ENCODE assay signal across 15 mouse cellular contexts in genomic region chr4:64078029-64078619, GRCm38 (mm10). TPM values are rescaled to one million over a fixed set of nuclear protein-coding genes. Genes with fewer than 3 reads are reported as not detected.
DNase-seq lines count a peak whose midpoint lies in the region; ATAC-seq and TF ChIP-seq lines count a peak whose summit lies in the region.
"Had no signal": no experiment of that assay in that cellular context is flagged by ENCODE, and none has a peak within 500 bp of the region (broad histone marks: within the 10 kb centered on the region; RNA-seq: fewer than 3 reads in every experiment).

No protein-coding gene starts in this region.

- WGBS in kidney, postnatal 0 days, result 71% methylated on average over 2 of the region's 2 CpGs
- 92% methylated on average over 2 of the region's 2 CpGs for WGBS in hindbrain, embryonic 10.5 days
- 96% methylated on average over 2 of the region's 2 CpGs for WGBS in midbrain, embryonic 14.5 days

- no peaks in the 10 kb centered on the region for H3K27me3 ChIP-seq in kidney, postnatal 0 days (ENCODE audit: insufficient read depth, low read length)
- no peaks in the 10 kb centered on the region for H3K27me3 ChIP-seq in hindbrain, embryonic 10.5 days (ENCODE audit: insufficient read depth, poor library complexity, severe bottlenecking)
- no peaks in the 10 kb centered on the region for H3K27me3 ChIP-seq in midbrain, embryonic 14.5 days (ENCODE audit: control insufficient read depth, insufficient read depth, low read length)
- H3K27me3 ChIP-seq: forebrain, embryonic 13.5 days; hindbrain, embryonic 12.5 days; midbrain, embryonic 12.5 days; neural tube, embryonic 15.5 days had no signal

- peak; percentile 77 for DNase-seq in kidney, postnatal 0 days (ENCODE audit: low spot score)
- DNase-seq in kidney, postnatal 25 days, result no peak
- peak; percentile 6 for DNase-seq in adrenal gland, postnatal 10 days
- peak; percentile 65 for DNase-seq in heart, adult 8-10 months (ENCODE audit: low spot score)
- peak; percentile 64 for DNase-seq in lung, postnatal 25 days (ENCODE audit: low spot score)
- no peak for DNase-seq in hindbrain, embryonic 10.5 days (ENCODE audit: low spot score)
- DNase-seq in midbrain, embryonic 14.5 days, result no peak
- DNase-seq: cerebellum, postnatal 10 days; right cerebral cortex, postnatal 25 days had no signal

- ATAC-seq in kidney, postnatal 0 days (replicated peaks; ENCODE audit: low FRiP score, low read depth), result no peak
- no peak for ATAC-seq in inflammation-experienced regulatory T-cells, adult 6 months
- ATAC-seq in midbrain, embryonic 14.5 days (ENCODE audit: low FRiP score, low TSS enrichment), result no peak
- ATAC-seq: forebrain, embryonic 13.5 days had no signal

- no peaks in the 10 kb centered on the region for H3K9me3 ChIP-seq in kidney, postnatal 0 days (replicated peaks; ENCODE audit: low read length)
- H3K9me3 ChIP-seq in hindbrain, embryonic 10.5 days, result no peaks in the 10 kb centered on the region
- H3K9me3 ChIP-seq in midbrain, embryonic 14.5 days (ENCODE audit: control insufficient read depth, low read length), result no peaks in the 10 kb centered on the region
- H3K9me3 ChIP-seq: forebrain, embryonic 13.5 days; hindbrain, embryonic 12.5 days; midbrain, embryonic 12.5 days; neural tube, embryonic 15.5 days had no signal

- TF ChIP-seq CTCF in kidney, postnatal 0 days (IDR thresholded peaks at IDR 0.05; ENCODE audit: low read depth), result no peak

- no peaks in the 10 kb centered on the region for H3K4me1 ChIP-seq in kidney, postnatal 0 days (replicated peaks; ENCODE audit: insufficient read depth, low read length)
- H3K4me1 ChIP-seq in hindbrain, embryonic 10.5 days (replicated peaks), result no peaks in the 10 kb centered on the region
- H3K4me1 ChIP-seq in midbrain, embryonic 14.5 days (ENCODE audit: control insufficient read depth, insufficient read depth, low read length), result no peaks in the 10 kb centered on the region
- H3K4me1 ChIP-seq: forebrain, embryonic 13.5 days; hindbrain, embryonic 12.5 days; midbrain, embryonic 12.5 days; neural tube, embryonic 15.5 days had no signal

- H3K36me3 ChIP-seq in kidney, postnatal 0 days (ENCODE audit: insufficient read depth, low read length), result no peaks in the 10 kb centered on the region
- H3K36me3 ChIP-seq in hindbrain, embryonic 10.5 days, result no peaks in the 10 kb centered on the region
- no peaks in the 10 kb centered on the region for H3K36me3 ChIP-seq in midbrain, embryonic 14.5 days (ENCODE audit: control insufficient read depth, insufficient read depth, low read length)
- H3K36me3 ChIP-seq: hindbrain, embryonic 12.5 days; midbrain, embryonic 12.5 days; neural tube, embryonic 15.5 days had no signal

- H3K27ac ChIP-seq in kidney, postnatal 0 days, result no peak overlapping the region
- H3K27ac ChIP-seq in hindbrain, embryonic 10.5 days, result no peak overlapping the region
- no peak overlapping the region for H3K27ac ChIP-seq in midbrain, embryonic 14.5 days (replicated peaks; ENCODE audit: low read depth, low read length)
- H3K27ac ChIP-seq: forebrain, embryonic 13.5 days; hindbrain, embryonic 12.5 days; midbrain, embryonic 12.5 days; neural tube, embryonic 15.5 days had no signal

- no peak overlapping the region for H3K9ac ChIP-seq in kidney, postnatal 0 days (ENCODE audit: low read depth, low read length)
- H3K9ac ChIP-seq in midbrain, embryonic 14.5 days (replicated peaks; ENCODE audit: low read length), result no peak overlapping the region
- H3K9ac ChIP-seq: forebrain, embryonic 13.5 days; hindbrain, embryonic 12.5 days; midbrain, embryonic 12.5 days; neural tube, embryonic 15.5 days had no signal

- no peak overlapping the region for H3K4me2 ChIP-seq in kidney, postnatal 0 days (ENCODE audit: low read length)
- H3K4me2 ChIP-seq in midbrain, embryonic 14.5 days (ENCODE audit: low read length), result no peak overlapping the region
- H3K4me2 ChIP-seq: forebrain, embryonic 13.5 days; hindbrain, embryonic 12.5 days; liver, embryonic 11.5 days; midbrain, embryonic 12.5 days; neural tube, embryonic 15.5 days had no signal

- no peak overlapping the region for H3K4me3 ChIP-seq in kidney, postnatal 0 days (replicated peaks; ENCODE audit: low read depth, low read length)
- no peak overlapping the region for H3K4me3 ChIP-seq in hindbrain, embryonic 10.5 days
- no peak overlapping the region for H3K4me3 ChIP-seq in midbrain, embryonic 14.5 days (replicated peaks; ENCODE audit: low read depth, low read length)
- H3K4me3 ChIP-seq: forebrain, embryonic 13.5 days; hindbrain, embryonic 12.5 days; midbrain, embryonic 12.5 days; neural tube, embryonic 15.5 days had no signal

RNA-seq across cellular contexts. Expression of gene Tnc, which starts 31.3 kb away (rescaled TPM):
- polyA plus RNA-seq in kidney, postnatal 0 days (2015; fragmentation: Nextera tagmentation; extraction: Ambion mirVana), result 17.2 and 19.2 TPM in 2 replicates
- 10 to 100 TPM; 11.0 to 15.3 TPM for total RNA-seq in adrenal gland, postnatal 10 days (2021)
- under 1 TPM; 0.09 to 0.32 (median 0.17) TPM for total RNA-seq in heart, adult 8-10 months (2022)
- polyA plus RNA-seq in hindbrain, embryonic 10.5 days (2016; fragmentation: Nextera tagmentation; extraction: Ambion mirVana), result 1.3 and 3.5 TPM in 2 replicates
- polyA plus RNA-seq in inflammation-experienced regulatory T-cells, adult 6 months (2017; shearing (Covaris generic)), result 1 to 10 TPM in 1 of 3 experiments, under 1 TPM in 2; 0.25 to 1.3 (median 0.41) TPM
- polyA plus RNA-seq in midbrain, embryonic 14.5 days (2014; fragmentation: Nextera tagmentation; extraction: Ambion mirVana), result 63.8 and 67.9 TPM in 2 replicates

Comparison
In these comparisons a context has a peak if more than half of its experiments do, and no peak if none do; other contexts are left out.
1. DNase-seq: peak in kidney, postnatal 0 days (single experiment), adrenal gland, postnatal 10 days (single experiment), heart, adult 8-10 months (single experiment) and lung, postnatal 25 days (single experiment); none in kidney, postnatal 25 days (0 of 2), hindbrain, embryonic 10.5 days (single experiment) and midbrain, embryonic 14.5 days (single experiment).